Mouse (Mus musculus): ENCODE data around the gene Rbm20. TPM values are rescaled to one million over a fixed set of nuclear protein-coding genes. Genes with fewer than 3 reads are reported as not detected.

Gene Rbm20
- total and polyA plus RNA-seq, 2 experiments from 2014 or later, result 1.4 to 3.4 TPM

DNA sequence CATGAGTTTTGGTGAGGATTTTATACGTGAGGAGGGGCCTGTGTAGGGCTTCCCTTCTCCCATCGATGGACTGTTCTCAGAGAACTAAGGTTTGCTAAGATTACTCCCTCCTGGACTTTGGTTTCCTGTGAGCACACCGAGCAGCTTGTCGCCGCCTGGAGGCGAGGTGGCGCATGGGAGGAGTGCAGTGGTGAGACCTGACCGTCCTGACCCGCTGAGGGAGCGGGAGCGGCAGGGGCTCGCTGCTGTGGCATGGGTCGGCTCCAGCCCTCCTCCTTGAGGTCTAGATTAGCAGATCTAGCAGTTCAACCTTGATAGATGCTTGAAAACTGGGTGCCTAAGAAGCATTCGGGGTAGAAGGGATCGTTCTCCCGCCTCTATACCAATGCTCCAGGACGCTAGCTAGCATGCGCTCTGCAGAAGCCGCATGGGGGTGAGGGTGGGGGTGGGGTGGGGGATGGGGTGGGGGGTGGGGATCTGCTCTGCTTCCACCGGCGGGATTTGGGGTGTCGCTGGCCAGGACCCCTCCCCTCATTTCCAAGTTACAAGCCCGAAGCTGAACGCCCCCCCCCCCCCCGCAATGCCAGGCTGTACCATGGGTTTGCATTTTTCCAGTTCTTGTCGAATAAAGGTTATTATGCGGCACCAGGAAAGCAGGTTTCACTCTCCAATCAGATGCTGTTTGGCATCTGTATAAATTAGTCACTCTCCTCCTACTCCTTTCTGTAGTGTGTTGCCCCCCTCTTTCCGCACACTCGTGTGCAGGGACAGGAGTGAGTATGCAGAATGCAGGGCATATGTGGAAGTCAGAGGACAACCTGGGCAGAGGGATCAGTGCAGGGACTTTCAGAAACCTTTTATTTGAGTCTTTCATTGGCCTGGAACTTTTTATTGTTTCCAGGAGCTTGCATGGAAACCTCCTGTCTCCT lies 28.1 kb downstream of the Rbm20 start:
- Histone ChIP-seq H3K27me3 (ENCODE audit: insufficient read depth, low read length) (no peaks in the 10 kb centered on the region), H3K9me3 (ENCODE audit: low read length) (no peaks in the 10 kb centered on the region), H3K4me2 (ENCODE audit: low read depth) (peak overlapping the region; percentile 58), H3K4me3 (ENCODE audit: low read depth, low read length) (peak overlapping the region; percentile 42), H3K9ac (peak overlapping the region; percentile 62), H3K36me3 (ENCODE audit: insufficient read depth) (no peaks in the 10 kb centered on the region), H3K27ac (ENCODE audit: low read depth, low read length) (peak overlapping the region; percentile 60), H3K4me1 (ENCODE audit: insufficient read depth) (no peaks in the 10 kb centered on the region)
- WGBS, result 2% methylated on average over 29 of the region's 29 CpGs
- peak; percentile 95 for ATAC-seq
- peak; percentile 85 for TF ChIP-seq CTCF (IDR thresholded peaks at IDR 0.05; ENCODE audit: low read depth)
- DNase-seq, result peak; percentile 72

DNA sequence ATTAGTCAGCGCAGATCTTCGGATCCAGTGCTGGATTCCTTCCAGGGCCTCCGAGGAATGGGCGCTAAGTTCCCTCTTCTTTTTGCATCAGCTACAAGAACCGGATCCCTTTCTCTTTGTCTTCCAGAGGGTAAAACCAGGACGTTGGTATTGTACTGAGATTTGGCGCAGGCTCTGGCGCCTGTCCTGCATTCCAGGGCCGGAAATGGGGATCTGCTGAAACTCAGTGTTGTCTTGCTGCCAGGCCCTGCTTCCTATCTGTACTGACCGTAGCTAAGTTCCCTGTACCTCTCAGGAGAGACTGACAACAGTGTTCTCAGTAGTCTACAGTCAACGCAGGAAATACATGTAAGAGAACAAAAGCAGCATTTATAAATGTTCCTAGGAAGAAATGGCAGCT lies 31.3 kb downstream of the Rbm20 start:
- DNase-seq (no peak), ATAC-seq (no peak)
- no peaks in the 10 kb centered on the region for H3K4me1 ChIP-seq (ENCODE audit: insufficient read depth)
- WGBS, result 53% methylated on average over 11 of the region's 11 CpGs
- TF ChIP-seq CTCF (IDR thresholded peaks at IDR 0.05; ENCODE audit: low read depth), result no peak
- no peaks in the 10 kb centered on the region for H3K27me3 ChIP-seq (ENCODE audit: insufficient read depth, low read length)
- no peak overlapping the region for H3K27ac ChIP-seq (ENCODE audit: low read depth, low read length)
- no peaks in the 10 kb centered on the region for H3K9me3 ChIP-seq (ENCODE audit: low read length)
- H3K36me3 ChIP-seq (ENCODE audit: insufficient read depth), result no peaks in the 10 kb centered on the region
- no peak overlapping the region for H3K9ac ChIP-seq
- H3K4me3 ChIP-seq (ENCODE audit: low read depth, low read length), result no peak overlapping the region
- no peak overlapping the region for H3K4me2 ChIP-seq (ENCODE audit: low read depth)

DNA sequence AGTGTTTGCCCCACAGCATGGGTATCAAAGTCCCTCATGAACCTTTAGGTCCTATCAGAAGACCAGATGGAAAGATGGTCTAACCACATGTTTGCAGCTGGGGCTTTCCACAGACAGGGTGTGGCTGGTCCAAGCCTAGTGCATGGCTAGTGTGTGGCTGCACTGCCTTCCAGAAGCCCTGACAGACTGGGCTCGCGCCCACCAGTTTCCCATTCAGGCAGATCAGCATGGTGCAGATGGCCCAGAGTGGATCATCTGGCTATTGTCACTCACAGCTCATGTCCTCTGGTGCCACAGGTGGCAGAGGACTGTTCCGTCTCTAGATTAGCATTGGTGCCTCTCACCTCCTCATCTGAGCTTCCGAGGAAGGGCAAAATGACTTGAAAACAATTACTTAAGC lies 33.8 kb downstream of the Rbm20 start:
- Histone ChIP-seq H3K9me3 (ENCODE audit: low read length) (no peaks in the 10 kb centered on the region), H3K27me3 (ENCODE audit: insufficient read depth, low read length) (no peaks in the 10 kb centered on the region), H3K36me3 (ENCODE audit: insufficient read depth) (no peaks in the 10 kb centered on the region), H3K9ac (no peak overlapping the region), H3K4me2 (ENCODE audit: low read depth) (no peak overlapping the region), H3K4me3 (ENCODE audit: low read depth, low read length) (no peak overlapping the region), H3K27ac (ENCODE audit: low read depth, low read length) (no peak overlapping the region), H3K4me1 (ENCODE audit: insufficient read depth) (no peaks in the 10 kb centered on the region)
- no peak for TF ChIP-seq CTCF (IDR thresholded peaks at IDR 0.05; ENCODE audit: low read depth)
- ATAC-seq, result no peak
- DNase-seq, result no peak
- WGBS, result 64% methylated on average over 4 of the region's 4 CpGs

DNA sequence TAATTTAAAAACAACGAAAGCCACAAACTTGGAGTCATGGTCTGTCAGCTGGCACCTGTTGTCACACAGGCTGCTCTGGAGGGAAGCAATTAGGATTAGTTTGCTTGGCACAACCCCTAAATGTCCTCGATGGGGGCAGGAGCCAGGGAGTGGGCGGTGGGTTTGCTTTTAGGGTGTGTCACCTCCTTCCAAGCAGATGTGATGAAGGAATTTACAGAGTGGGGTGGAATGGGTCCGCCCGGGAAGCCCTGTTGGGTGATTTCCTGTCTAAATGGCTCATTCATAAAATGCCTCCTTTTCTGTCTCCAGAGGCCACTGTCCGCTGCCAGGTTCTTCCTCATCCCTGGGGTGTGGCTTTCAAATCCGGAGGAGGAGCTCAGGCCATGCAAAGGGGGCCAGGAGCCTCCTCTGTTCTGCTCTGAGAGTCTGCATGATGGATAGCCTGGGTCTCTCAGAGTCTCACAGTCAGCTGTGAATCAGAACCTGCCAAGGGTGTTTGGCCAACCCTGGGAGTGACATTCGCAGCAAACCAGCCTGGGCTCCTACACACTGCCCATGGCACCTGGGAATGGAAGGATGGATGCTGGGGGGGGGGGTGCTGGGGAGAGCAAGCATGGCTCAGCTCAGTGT lies 34.3 kb downstream of the Rbm20 start:
- Histone ChIP-seq H3K36me3 (ENCODE audit: insufficient read depth) (no peaks in the 10 kb centered on the region), H3K27ac (ENCODE audit: low read depth, low read length) (no peak overlapping the region), H3K9me3 (ENCODE audit: low read length) (no peaks in the 10 kb centered on the region), H3K4me2 (ENCODE audit: low read depth) (no peak overlapping the region), H3K27me3 (ENCODE audit: insufficient read depth, low read length) (no peaks in the 10 kb centered on the region), H3K9ac (no peak overlapping the region), H3K4me3 (ENCODE audit: low read depth, low read length) (no peak overlapping the region), H3K4me1 (ENCODE audit: insufficient read depth) (no peaks in the 10 kb centered on the region)
- TF ChIP-seq CTCF (IDR thresholded peaks at IDR 0.05; ENCODE audit: low read depth), result no peak
- ATAC-seq, result no peak
- 57% methylated on average over 8 of the region's 8 CpGs for WGBS
- no peak for DNase-seq

DNA sequence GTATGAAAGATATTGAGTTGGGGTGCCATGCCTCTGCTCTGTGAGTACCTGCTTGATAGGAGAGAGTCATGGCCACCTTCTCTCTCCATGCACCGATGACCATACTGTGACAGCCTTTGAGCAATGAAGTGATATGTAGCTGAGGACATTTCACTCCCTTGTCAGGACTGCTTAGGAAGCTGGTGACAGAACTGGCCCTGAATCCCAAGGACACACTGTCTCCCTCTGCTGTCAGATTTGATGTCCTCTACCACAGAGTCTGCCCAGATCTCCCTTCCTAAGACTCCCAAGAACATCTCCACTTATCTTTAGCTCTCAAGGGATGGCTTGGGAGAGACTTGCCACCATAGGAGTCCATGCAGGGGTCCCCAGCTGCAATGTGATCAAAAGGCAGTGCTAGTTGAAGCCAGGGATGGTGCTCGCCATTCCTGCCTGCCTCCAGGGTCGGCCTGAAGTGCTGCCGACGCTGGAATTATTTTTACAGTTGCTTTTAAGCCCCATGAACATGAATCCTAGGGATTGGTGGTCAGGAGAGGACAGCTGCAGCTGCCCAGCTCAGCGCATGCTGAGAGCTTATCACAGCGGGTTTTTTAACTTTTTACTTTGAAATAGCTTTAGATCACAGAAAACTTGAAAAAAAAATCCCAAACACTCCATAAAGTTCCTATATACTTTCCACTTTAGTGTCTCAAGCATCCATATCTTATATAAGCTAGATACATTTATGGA lies 35.4 kb downstream of the Rbm20 start:
- no peaks in the 10 kb centered on the region for H3K4me1 ChIP-seq (ENCODE audit: insufficient read depth)
- H3K9ac ChIP-seq, result no peak overlapping the region
- WGBS, result 70% methylated on average over 7 of the region's 7 CpGs
- ATAC-seq (no peak), DNase-seq (no peak)
- TF ChIP-seq CTCF (IDR thresholded peaks at IDR 0.05; ENCODE audit: low read depth), result no peak; the same call in 1 of the 2 replicates
- no peak overlapping the region for H3K27ac ChIP-seq (ENCODE audit: low read depth, low read length)
- H3K4me3 ChIP-seq (ENCODE audit: low read depth, low read length), result no peak overlapping the region
- H3K27me3 ChIP-seq (ENCODE audit: insufficient read depth, low read length), result no peaks in the 10 kb centered on the region
- H3K4me2 ChIP-seq (ENCODE audit: low read depth), result no peak overlapping the region
- no peaks in the 10 kb centered on the region for H3K36me3 ChIP-seq (ENCODE audit: insufficient read depth)
- H3K9me3 ChIP-seq (ENCODE audit: low read length), result no peaks in the 10 kb centered on the region

DNA sequence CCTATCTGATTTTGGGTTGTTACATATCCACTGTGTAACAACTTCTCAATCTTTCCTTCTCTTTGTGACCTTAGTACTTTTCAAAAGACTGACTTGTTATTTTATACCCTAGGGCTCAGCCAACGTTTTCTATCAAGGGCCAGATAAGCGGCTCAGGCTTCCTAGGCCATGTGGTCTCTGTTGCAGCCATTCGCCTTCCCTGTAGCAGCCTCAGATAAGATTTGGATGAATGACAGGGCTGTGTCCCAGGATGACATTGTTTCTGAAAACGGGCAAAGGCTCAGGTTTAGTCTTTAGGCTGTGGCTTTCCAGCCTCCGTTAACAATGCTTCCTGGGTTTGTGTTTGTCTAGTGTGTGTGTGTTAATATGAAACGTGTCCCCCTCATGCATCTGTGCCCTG lies 36.3 kb downstream of the Rbm20 start:
- Histone ChIP-seq H3K4me1 (ENCODE audit: insufficient read depth) (no peaks in the 10 kb centered on the region), H3K27me3 (ENCODE audit: insufficient read depth, low read length) (no peaks in the 10 kb centered on the region), H3K9me3 (ENCODE audit: low read length) (no peaks in the 10 kb centered on the region), H3K9ac (no peak overlapping the region), H3K4me2 (ENCODE audit: low read depth) (no peak overlapping the region), H3K27ac (ENCODE audit: low read depth, low read length) (no peak overlapping the region), H3K36me3 (ENCODE audit: insufficient read depth) (no peaks in the 10 kb centered on the region), H3K4me3 (ENCODE audit: low read depth, low read length) (no peak overlapping the region)
- no peak for TF ChIP-seq CTCF (IDR thresholded peaks at IDR 0.05; ENCODE audit: low read depth)
- no peak for ATAC-seq
- 82% methylated on average over 6 of the region's 6 CpGs for WGBS
- no peak for DNase-seq

Data from forebrain, postnatal 0 days (tissue).